Mouse (Mus musculus): ENCODE results near the gene Il16. TPM values are rescaled to one million over a fixed set of nuclear protein-coding genes. Genes with fewer than 3 reads are reported as not detected.

Gene Il16
- polyA plus RNA-seq, 1 experiment from 2014 or later = 2.5 TPM

DNA sequence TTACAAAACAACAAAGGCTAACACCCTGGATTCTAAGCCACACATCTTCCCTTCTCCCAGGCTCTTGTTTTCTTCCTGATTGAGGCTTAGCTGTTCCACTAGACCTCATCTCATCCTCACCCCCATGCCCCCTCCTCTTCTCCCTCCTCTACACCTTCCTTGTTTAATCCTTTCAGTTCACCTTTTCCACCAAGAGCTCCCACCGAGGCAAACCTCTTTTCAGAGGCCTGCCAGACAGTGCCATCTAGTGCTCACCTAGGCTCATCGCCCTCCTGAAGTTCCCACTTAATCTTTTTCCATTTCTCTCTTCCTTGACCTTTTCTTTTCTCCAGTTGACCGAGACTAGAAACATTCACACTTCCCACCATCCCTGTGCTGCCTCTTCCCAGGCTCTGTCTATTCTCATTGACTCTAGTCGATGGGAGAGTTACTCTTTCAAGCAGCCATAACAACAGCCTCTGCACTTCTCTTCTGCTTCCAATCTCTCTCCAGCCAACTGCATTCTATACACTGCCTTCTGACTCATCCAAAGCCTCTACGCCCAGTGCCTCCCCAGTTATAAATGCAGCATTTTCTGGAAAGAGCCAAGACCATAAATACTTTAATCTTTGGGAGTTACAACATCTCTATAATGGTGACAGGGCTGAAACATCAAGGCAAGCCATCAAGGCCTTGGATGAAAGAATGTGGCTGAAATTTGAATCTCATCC is 69.8 kb downstream of the Il16 start:
- Histone ChIP-seq H3K9ac (ENCODE audit: low read depth, low read length) (no peak overlapping the region), H3K4me2 (replicated peaks; ENCODE audit: low read depth) (no peak overlapping the region), H3K27me3 (replicated peaks; ENCODE audit: control insufficient read depth, insufficient read depth, low read length) (no peaks in the 10 kb centered on the region), H3K9me3 (ENCODE audit: control insufficient read depth) (no peaks in the 10 kb centered on the region), H3K36me3 (ENCODE audit: control insufficient read depth, insufficient read depth) (no peaks in the 10 kb centered on the region), H3K4me1 (replicated peaks; ENCODE audit: control insufficient read depth, insufficient read depth, low read length) (no peaks in the 10 kb centered on the region), H3K27ac (ENCODE audit: low read depth, low read length) (no peak overlapping the region), H3K4me3 (ENCODE audit: low read depth, low read length) (no peak overlapping the region)
- ATAC-seq = no peak
- peak; percentile 90 for TF ChIP-seq CTCF (IDR thresholded peaks at IDR 0.05; ENCODE audit: low read depth)
- 25% methylated on average over 5 of the region's 5 CpGs for WGBS

DNA sequence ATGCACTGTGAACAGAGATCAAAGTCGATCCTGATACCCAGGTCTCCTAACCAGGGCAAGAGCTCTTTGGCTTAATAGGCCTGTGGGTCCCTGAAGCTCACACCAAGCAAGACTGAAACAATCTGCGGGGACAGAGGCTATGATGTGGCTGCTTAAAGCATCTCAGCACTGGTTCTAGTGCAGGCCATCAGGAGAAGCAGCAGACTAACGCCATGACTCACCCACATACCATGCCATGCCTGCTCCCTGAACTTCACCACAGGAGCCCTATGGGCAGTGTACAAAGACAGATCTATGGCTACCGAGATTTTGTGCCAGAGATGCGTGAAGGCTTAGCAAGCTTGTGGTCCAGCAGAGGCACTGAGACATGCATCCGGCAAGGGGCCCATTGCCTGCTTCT is 74.0 kb downstream of the Il16 start:
- no peak overlapping the region for H3K27ac ChIP-seq (ENCODE audit: low read depth, low read length)
- TF ChIP-seq CTCF (IDR thresholded peaks at IDR 0.05; ENCODE audit: low read depth) = no peak
- H3K4me2 ChIP-seq (replicated peaks; ENCODE audit: low read depth) = no peak overlapping the region
- 0 out of 2 replicates have a peak, but pooled peaks cover 1% of the 10 kb centered on the region for H3K4me1 ChIP-seq (replicated peaks; ENCODE audit: control insufficient read depth, insufficient read depth, low read length)
- no peaks in the 10 kb centered on the region for H3K27me3 ChIP-seq (replicated peaks; ENCODE audit: control insufficient read depth, insufficient read depth, low read length)
- no peak overlapping the region for H3K4me3 ChIP-seq (ENCODE audit: low read depth, low read length)
- H3K9ac ChIP-seq (ENCODE audit: low read depth, low read length) = no peak overlapping the region
- ATAC-seq = no peak
- H3K36me3 ChIP-seq (ENCODE audit: control insufficient read depth, insufficient read depth) = no peaks in the 10 kb centered on the region
- 94% methylated on average over 6 of the region's 6 CpGs for WGBS
- H3K9me3 ChIP-seq (ENCODE audit: control insufficient read depth) = no peaks in the 10 kb centered on the region

DNA sequence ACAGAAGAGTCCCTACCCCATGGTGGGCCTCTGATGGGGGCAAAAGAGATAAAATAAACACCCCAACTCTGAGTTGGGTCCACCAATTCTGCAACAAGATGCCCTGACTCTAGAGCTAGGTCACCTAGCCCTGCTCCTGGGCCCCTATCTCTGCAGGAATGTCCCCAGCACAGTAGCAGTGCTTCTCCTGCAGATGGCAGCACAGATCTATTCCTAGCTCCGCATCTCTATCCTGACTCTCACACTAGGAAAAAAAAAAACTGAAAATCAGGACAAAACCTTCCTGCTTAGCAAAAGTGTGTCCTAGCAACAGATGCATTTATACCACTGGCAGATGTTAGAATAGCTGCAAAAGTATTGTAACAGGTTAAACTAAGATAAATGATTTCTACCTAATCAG is 76.8 kb downstream of the Il16 start:
- no peaks in the 10 kb centered on the region for H3K9me3 ChIP-seq (ENCODE audit: control insufficient read depth)
- TF ChIP-seq CTCF (IDR thresholded peaks at IDR 0.05; ENCODE audit: low read depth) = peak; percentile 89
- 12% methylated on average over 1 of the region's 1 CpGs for WGBS
- no peak overlapping the region for H3K4me2 ChIP-seq (replicated peaks; ENCODE audit: low read depth)
- H3K4me3 ChIP-seq (ENCODE audit: low read depth, low read length) = no peak overlapping the region
- no peak overlapping the region for H3K27ac ChIP-seq (ENCODE audit: low read depth, low read length)
- ATAC-seq = no peak
- H3K27me3 ChIP-seq (replicated peaks; ENCODE audit: control insufficient read depth, insufficient read depth, low read length) = no peaks in the 10 kb centered on the region
- no peak overlapping the region for H3K9ac ChIP-seq (ENCODE audit: low read depth, low read length)
- 0 out of 2 replicates have a peak, but pooled peaks cover 11% of the 10 kb centered on the region for H3K4me1 ChIP-seq (replicated peaks; ENCODE audit: control insufficient read depth, insufficient read depth, low read length)
- no peaks in the 10 kb centered on the region for H3K36me3 ChIP-seq (ENCODE audit: control insufficient read depth, insufficient read depth)

DNA sequence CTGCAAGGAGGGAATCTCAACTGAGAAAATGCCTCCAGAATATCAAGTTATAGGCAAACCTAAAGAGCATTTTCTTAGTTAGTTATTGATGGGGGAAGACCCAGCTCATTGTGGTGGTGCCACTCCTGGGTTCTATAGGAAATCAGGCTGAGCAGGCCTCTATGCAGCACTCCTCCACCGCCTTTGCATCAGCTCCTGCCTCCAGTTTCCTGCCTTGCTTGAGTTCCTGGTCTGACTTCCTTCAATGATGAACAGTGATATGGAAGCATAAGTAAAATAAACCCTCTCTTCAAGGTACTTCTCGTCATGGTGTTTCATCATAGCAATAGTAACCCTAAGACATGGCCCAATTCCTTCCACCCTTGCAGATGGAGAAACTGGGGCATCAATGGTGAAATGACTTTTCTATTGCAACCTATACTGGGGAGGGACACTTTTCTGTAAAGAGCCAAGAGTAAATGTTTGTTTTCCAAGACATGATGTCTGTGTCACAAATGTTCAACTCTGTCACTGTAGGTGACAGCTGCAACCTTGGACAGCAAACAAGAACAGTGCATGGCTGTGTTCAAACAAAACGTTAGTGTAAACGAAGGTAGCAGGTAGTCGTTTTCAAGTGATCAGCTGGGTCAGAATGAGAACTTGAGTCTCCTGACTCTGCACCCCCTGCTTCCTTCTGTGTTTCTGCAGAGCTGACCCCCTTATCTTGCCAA is 77.4 kb downstream of the Il16 start:
- 78% methylated on average over 5 of the region's 5 CpGs for WGBS
- H3K27me3 ChIP-seq (replicated peaks; ENCODE audit: control insufficient read depth, insufficient read depth, low read length) = no peaks in the 10 kb centered on the region
- no peak for TF ChIP-seq CTCF (IDR thresholded peaks at IDR 0.05; ENCODE audit: low read depth)
- H3K4me3 ChIP-seq (ENCODE audit: low read depth, low read length) = no peak overlapping the region
- no peak overlapping the region for H3K4me2 ChIP-seq (replicated peaks; ENCODE audit: low read depth)
- no peaks in the 10 kb centered on the region for H3K9me3 ChIP-seq (ENCODE audit: control insufficient read depth)
- H3K36me3 ChIP-seq (ENCODE audit: control insufficient read depth, insufficient read depth) = no peaks in the 10 kb centered on the region
- H3K4me1 ChIP-seq (replicated peaks; ENCODE audit: control insufficient read depth, insufficient read depth, low read length) = 0 out of 2 replicates have a peak, but pooled peaks cover 11% of the 10 kb centered on the region
- ATAC-seq = no peak
- H3K9ac ChIP-seq (ENCODE audit: low read depth, low read length) = no peak overlapping the region
- no peak overlapping the region for H3K27ac ChIP-seq (ENCODE audit: low read depth, low read length)

DNA sequence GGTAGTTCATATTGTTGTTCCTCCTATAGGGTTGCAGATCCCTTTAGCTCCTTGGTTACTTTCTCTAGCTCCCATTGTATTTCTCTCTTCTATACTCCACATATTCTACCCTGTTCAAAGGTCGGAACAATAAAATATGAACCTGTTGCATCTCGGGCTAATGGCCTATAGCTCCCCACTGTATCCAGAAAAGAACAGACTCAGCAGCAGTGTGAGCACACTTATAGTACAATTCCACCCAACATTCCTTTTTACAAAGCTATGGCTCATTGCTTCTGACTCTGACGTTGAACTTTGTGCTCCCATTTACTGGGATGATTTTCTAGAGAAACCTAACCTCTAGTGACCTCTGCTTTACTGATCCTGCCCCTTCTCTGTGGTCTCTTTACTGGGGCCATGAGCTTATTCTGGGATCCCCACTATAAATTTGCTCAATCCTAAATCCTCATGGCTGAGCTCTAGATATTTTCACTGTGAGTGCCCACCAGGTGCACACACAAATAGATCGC is 79.4 kb downstream of the Il16 start:
- peak; percentile 92 for ATAC-seq
- no peak overlapping the region for H3K4me2 ChIP-seq (replicated peaks; ENCODE audit: low read depth)
- H3K27ac ChIP-seq (ENCODE audit: low read depth, low read length) = peak overlapping the region; percentile 35; the same call in 1 of the 2 replicates
- no peaks in the 10 kb centered on the region for H3K36me3 ChIP-seq (ENCODE audit: control insufficient read depth, insufficient read depth)
- H3K9ac ChIP-seq (ENCODE audit: low read depth, low read length) = no peak overlapping the region
- H3K4me1 ChIP-seq (replicated peaks; ENCODE audit: control insufficient read depth, insufficient read depth, low read length) = 0 out of 2 replicates have a peak, but pooled peaks cover 11% of the 10 kb centered on the region
- TF ChIP-seq CTCF (IDR thresholded peaks at IDR 0.05; ENCODE audit: low read depth) = no peak
- WGBS = 57% methylated on average over 4 of the region's 4 CpGs
- no peaks in the 10 kb centered on the region for H3K9me3 ChIP-seq (ENCODE audit: control insufficient read depth)
- no peak overlapping the region for H3K4me3 ChIP-seq (ENCODE audit: low read depth, low read length)
- no peaks in the 10 kb centered on the region for H3K27me3 ChIP-seq (replicated peaks; ENCODE audit: control insufficient read depth, insufficient read depth, low read length)

DNA sequence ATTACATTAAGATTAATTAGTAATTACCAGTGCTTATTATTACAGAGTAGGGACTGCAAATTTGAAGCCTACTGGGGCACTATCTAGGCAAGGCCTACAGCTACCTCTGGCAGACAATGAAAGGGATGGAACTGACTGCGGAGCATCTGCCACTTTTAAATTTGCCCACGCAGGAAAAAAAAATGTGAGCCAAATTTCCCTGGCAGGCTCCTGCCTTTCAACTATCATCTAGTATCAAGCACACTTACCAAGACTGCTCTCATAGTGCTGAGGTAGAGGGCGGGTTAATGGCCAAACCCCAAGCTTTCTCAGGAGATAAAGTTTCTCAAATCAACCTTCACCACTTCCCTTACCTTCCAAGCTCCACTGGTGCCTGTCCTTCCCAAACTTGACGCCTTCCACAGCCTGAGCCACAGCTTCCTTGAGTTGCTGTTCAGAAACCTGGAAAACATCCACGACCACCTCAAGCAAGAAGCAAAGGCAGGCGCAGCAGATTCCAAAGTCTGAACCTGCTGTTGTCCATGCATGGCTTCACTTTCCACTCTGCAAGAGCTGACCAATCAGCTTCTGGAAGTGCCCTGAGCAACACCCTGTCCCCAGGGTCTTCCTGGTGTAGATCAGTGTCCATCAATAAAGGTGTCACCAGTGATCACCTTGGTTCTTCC is 82.7 kb downstream of the Il16 start:
- peaks cover 15% of the 10 kb centered on the region for H3K4me1 ChIP-seq (replicated peaks; ENCODE audit: control insufficient read depth, insufficient read depth, low read length)
- no peak overlapping the region for H3K4me3 ChIP-seq (ENCODE audit: low read depth, low read length)
- H3K27ac ChIP-seq (ENCODE audit: low read depth, low read length) = no peak overlapping the region
- TF ChIP-seq CTCF (IDR thresholded peaks at IDR 0.05; ENCODE audit: low read depth) = no peak
- WGBS = 84% methylated on average over 6 of the region's 6 CpGs
- H3K9me3 ChIP-seq (ENCODE audit: control insufficient read depth) = no peaks in the 10 kb centered on the region
- H3K4me2 ChIP-seq (replicated peaks; ENCODE audit: low read depth) = no peak overlapping the region
- ATAC-seq = no peak
- H3K27me3 ChIP-seq (replicated peaks; ENCODE audit: control insufficient read depth, insufficient read depth, low read length) = no peaks in the 10 kb centered on the region
- H3K9ac ChIP-seq (ENCODE audit: low read depth, low read length) = no peak overlapping the region
- no peaks in the 10 kb centered on the region for H3K36me3 ChIP-seq (ENCODE audit: control insufficient read depth, insufficient read depth)

All from intestine, postnatal 0 days (tissue).